Mouse (Mus musculus): Measurements from ENCODE around the gene Mgat5. TPM values are rescaled to one million over a fixed set of nuclear protein-coding genes. Genes with fewer than 3 reads are reported as not detected.

The Mgat5 gene
- total RNA-seq, 2 experiments from 2014 or later: 9.4 to 10.8 TPM

- no peak for ATAC-seq (replicated peaks; ENCODE audit: low FRiP score, poor library complexity, severe bottlenecking)
Observed at GRCm38 (mm10) chr1:127363638-127364037, 158.8 kb downstream of the Mgat5 start.

GRCm38 (mm10) chr1:127365706-127366105, 160.9 kb downstream of the Mgat5 start:
- no peak for ATAC-seq (replicated peaks; ENCODE audit: low FRiP score, poor library complexity, severe bottlenecking)

GRCm38 (mm10) chr1:127366111-127366510, 161.3 kb downstream of the Mgat5 start:
- no peak for ATAC-seq (replicated peaks; ENCODE audit: low FRiP score, poor library complexity, severe bottlenecking)

- ATAC-seq (replicated peaks; ENCODE audit: low FRiP score, poor library complexity, severe bottlenecking): no peak
Observed at GRCm38 (mm10) chr1:127368513-127368912, 163.7 kb downstream of the Mgat5 start.

GRCm38 (mm10) chr1:127369538-127369937, 164.7 kb downstream of the Mgat5 start:
- no peak for ATAC-seq (replicated peaks; ENCODE audit: low FRiP score, poor library complexity, severe bottlenecking)

GRCm38 (mm10) chr1:127372096-127372495, 167.3 kb downstream of the Mgat5 start:
- no peak for ATAC-seq (replicated peaks; ENCODE audit: low FRiP score, poor library complexity, severe bottlenecking)

GRCm38 (mm10) chr1:127373559-127373958, 168.7 kb downstream of the Mgat5 start:
- ATAC-seq (replicated peaks; ENCODE audit: low FRiP score, poor library complexity, severe bottlenecking): no peak

- ATAC-seq (replicated peaks; ENCODE audit: low FRiP score, poor library complexity, severe bottlenecking): no peak
Observed at GRCm38 (mm10) chr1:127374157-127374556, 169.3 kb downstream of the Mgat5 start.

GRCm38 (mm10) chr1:127380140-127380539, 175.3 kb downstream of the Mgat5 start:
- ATAC-seq (replicated peaks; ENCODE audit: low FRiP score, poor library complexity, severe bottlenecking): no peak

GRCm38 (mm10) chr1:127380749-127381501, 176.1 kb downstream of the Mgat5 start:
- no peak for ATAC-seq (replicated peaks; ENCODE audit: low FRiP score, poor library complexity, severe bottlenecking)

- no peak for ATAC-seq (replicated peaks; ENCODE audit: low FRiP score, poor library complexity, severe bottlenecking)
Observed at GRCm38 (mm10) chr1:127383071-127383470, 178.3 kb downstream of the Mgat5 start.

GRCm38 (mm10) chr1:127387226-127387625, 182.4 kb downstream of the Mgat5 start:
- no peak for ATAC-seq (replicated peaks; ENCODE audit: low FRiP score, poor library complexity, severe bottlenecking)

- no peak for ATAC-seq (replicated peaks; ENCODE audit: low FRiP score, poor library complexity, severe bottlenecking)
Observed at GRCm38 (mm10) chr1:127387661-127388060, 182.8 kb downstream of the Mgat5 start.

- no peak for ATAC-seq (replicated peaks; ENCODE audit: low FRiP score, poor library complexity, severe bottlenecking)
Observed at GRCm38 (mm10) chr1:127394716-127395115, 189.9 kb downstream of the Mgat5 start.

GRCm38 (mm10) chr1:127395724-127396123, 190.9 kb downstream of the Mgat5 start:
- no peak for ATAC-seq (replicated peaks; ENCODE audit: low FRiP score, poor library complexity, severe bottlenecking)

- ATAC-seq (replicated peaks; ENCODE audit: low FRiP score, poor library complexity, severe bottlenecking): no peak
Observed at GRCm38 (mm10) chr1:127396569-127397349, 191.9 kb downstream of the Mgat5 start.

GRCm38 (mm10) chr1:127397396-127397795, 192.6 kb downstream of the Mgat5 start:
- ATAC-seq (replicated peaks; ENCODE audit: low FRiP score, poor library complexity, severe bottlenecking): no peak

GRCm38 (mm10) chr1:127398186-127398585, 193.4 kb downstream of the Mgat5 start:
- no peak for ATAC-seq (replicated peaks; ENCODE audit: low FRiP score, poor library complexity, severe bottlenecking)

GRCm38 (mm10) chr1:127400198-127400597, 195.4 kb downstream of the Mgat5 start:
- ATAC-seq (replicated peaks; ENCODE audit: low FRiP score, poor library complexity, severe bottlenecking): no peak

GRCm38 (mm10) chr1:127400666-127401065, 195.9 kb downstream of the Mgat5 start:
- no peak for ATAC-seq (replicated peaks; ENCODE audit: low FRiP score, poor library complexity, severe bottlenecking)

- ATAC-seq (replicated peaks; ENCODE audit: low FRiP score, poor library complexity, severe bottlenecking): no peak
Observed at GRCm38 (mm10) chr1:127404655-127405054, 199.8 kb downstream of the Mgat5 start.

All from erythroblast, adult 5-6 weeks (primary cell).